Mouse (Mus musculus): ENCODE data around the gene 4930558K02Rik. TPM values are rescaled to one million over a fixed set of nuclear protein-coding genes. Genes with fewer than 3 reads are reported as not detected.

4930558K02Rik gene
- polyA plus RNA-seq, 1 experiment: not detected

DNA sequence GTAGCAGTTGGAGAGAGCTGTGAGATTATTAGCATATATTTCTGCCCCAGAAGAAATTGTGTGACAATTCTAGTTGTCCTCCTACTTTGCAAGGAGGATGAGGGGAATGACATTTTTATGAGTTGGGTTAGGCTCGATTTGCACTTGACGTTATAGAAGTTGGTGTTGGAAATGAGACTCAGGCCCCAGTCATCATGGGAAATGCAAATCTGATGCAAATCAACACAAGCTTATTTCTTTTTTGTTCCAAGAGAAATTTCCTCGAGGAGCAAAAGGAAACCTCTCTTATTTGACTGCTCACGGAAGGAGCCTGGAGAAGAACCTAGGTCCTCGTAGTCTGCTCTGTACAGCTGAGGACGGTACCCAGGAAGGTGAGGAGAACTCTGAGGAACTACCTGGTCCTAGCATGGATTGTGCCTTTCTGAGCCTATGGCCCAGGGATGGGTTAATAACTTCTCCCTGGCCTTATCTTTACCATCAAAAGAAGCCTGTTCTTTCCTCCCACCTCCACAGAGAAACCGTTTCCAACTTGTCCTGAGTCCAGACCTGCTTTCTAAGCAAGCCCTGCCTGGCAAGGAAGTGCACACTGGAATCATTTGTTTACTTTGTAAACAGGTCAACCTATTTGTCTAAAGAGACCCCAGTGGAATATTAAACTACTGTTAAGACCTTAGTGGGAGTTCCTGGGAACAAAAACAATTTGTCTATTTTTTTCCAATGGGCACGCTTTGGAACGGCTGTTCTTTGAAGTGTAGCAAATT is 76.6 kb downstream of the 4930558K02Rik start:
- DNase-seq (ENCODE audit: low read depth): peak; percentile 52

GRCm38 (mm10) chr1:161900129-161900528 is 79.3 kb downstream of the 4930558K02Rik start:
- DNase-seq (ENCODE audit: low read depth): no peak

- DNase-seq (ENCODE audit: low read depth): no peak
These were observed 82.2 kb downstream of the 4930558K02Rik start for GRCm38 (mm10) chr1:161897235-161897634.

DNA sequence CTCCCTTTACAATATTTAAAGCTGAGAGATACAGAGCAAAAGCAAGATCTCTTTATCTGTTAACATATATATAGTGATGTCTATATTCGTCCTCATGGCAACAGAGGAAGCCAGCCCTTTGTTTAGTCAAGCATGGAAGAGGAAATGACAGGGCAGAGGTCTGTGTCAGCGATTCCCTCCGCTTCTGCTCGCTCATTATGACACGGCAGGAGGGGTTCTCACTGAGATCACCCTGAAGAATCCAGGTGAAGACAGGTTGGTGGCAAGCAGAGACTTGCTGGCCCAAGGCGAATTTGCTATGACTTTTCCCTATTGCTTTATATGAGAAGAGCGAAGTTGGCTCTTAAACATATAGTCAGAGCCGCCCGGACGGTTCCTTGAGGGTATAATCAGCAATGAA is 83.3 kb downstream of the 4930558K02Rik start:
- no peak for DNase-seq (ENCODE audit: low read depth)

DNA sequence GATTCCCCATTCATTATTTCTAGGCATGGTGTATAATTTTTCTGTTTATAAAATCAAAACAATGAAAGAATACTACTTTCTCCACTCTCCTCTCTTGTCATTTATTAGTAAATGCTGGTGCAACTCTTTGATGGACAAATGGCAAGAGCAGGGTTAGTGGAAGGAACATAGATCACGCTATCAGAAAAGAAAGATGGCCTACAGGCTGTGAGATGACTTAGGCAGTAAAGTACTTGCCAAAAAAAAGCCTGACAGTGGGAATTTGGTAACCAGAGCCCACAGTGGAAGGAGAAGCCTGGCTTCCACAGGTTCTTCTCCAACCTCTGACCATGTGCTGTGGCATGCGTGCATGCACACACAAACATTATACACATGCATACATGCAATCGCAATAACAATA is 84.4 kb downstream of the 4930558K02Rik start:
- no peak for DNase-seq (ENCODE audit: low read depth)

GRCm38 (mm10) chr1:161894553-161894952 is 84.9 kb downstream of the 4930558K02Rik start:
- DNase-seq (ENCODE audit: low read depth): no peak

- DNase-seq (ENCODE audit: low read depth): no peak
These were observed 85.3 kb downstream of the 4930558K02Rik start for GRCm38 (mm10) chr1:161894126-161894525.

Other genes with a start within 250 kb of the 4930558K02Rik start
- 0.12 and 0.19 TPM in 2 replicates for gene Fasl, start 191.1 kb downstream of the 4930558K02Rik start, polyA plus RNA-seq (2012; rRNA removed)
- gene Suco, start 103.0 kb downstream of the 4930558K02Rik start, polyA plus RNA-seq (2012; rRNA removed): 11.0 and 16.2 TPM in 2 replicates
- gene Pigc, start 10.4 kb downstream of the 4930558K02Rik start, polyA plus RNA-seq (2012; rRNA removed): 23.7 and 28.0 TPM in 2 replicates

All from gonadal fat pad, adult 2 months (tissue).